Mouse (Mus musculus) kidney, adult 2 months (tissue): ENCODE measurements around the gene Amer3. TPM values are rescaled to one million over a fixed set of nuclear protein-coding genes. Genes with fewer than 3 reads are reported as not detected.

Experiments used
- DNase-seq: peaks from one replicate; pipeline ENCODE4 v3.0.0; 2021
- H3K27ac ChIP-seq: fragments of 200-500 bp; 2 replicates; pipeline ENCODE4 v1.5.1; 2012; ENCODE audit warnings: low read depth, low read length, control low read depth, inconsistent platforms; ENCODE audit not compliant: insufficient read depth
- H3K27me3 ChIP-seq: fragments of 200-500 bp; replicated peaks from 2 replicates; pipeline ENCODE4 v1.6.1; 2012; ENCODE audit warnings: mild to moderate bottlenecking, moderate library complexity, low read length, inconsistent platforms; ENCODE audit not compliant: control insufficient read depth, insufficient read depth
- H3K36me3 ChIP-seq: fragments of 200-500 bp; 2 replicates; pipeline ENCODE4 v1.6.1; 2012; ENCODE audit warnings: mild to moderate bottlenecking, moderate library complexity, low read length, inconsistent platforms; ENCODE audit not compliant: control insufficient read depth, insufficient read depth
- H3K4me1 ChIP-seq: fragments of 200-500 bp; 2 replicates; pipeline ENCODE4 v1.6.1; 2011; ENCODE audit warnings: low read length; ENCODE audit not compliant: control insufficient read depth, insufficient read depth
- H3K4me3 ChIP-seq: fragments of 200-500 bp; 2 replicates; pipeline ENCODE4 v1.5.1; 2011; ENCODE audit warnings: mild to moderate bottlenecking, low read depth, low read length, control low read depth; ENCODE audit not compliant: insufficient read depth
- CTCF ChIP-seq: fragments of 200-500 bp; conservative IDR thresholded peaks from 2 replicates; pipeline ENCODE4 v1.5.1; 2011; ENCODE audit warnings: low read depth, mild to moderate bottlenecking, control low read depth, low read length, moderate library complexity, mixed read lengths; ENCODE audit not compliant: insufficient read depth, insufficient read length
- POLR2A ChIP-seq: fragments of 200-500 bp; IDR thresholded peaks from one replicate; pipeline ENCODE4 v1.6.1; 2011; ENCODE audit warnings: low read depth, low read length, control low read depth
- WGBS: fragments of 180-500 bp; shearing (Covaris S2); methylation state at CpG from one replicate; pipeline ENCODE4 v1.1.7; 2018; 5-methylcytosine and 5-hydroxymethylcytosine counted together
- polyA plus RNA-seq: library from polyadenylated mRNA; depleted of rRNA; stranded (reverse); fragments of >200 nt; gene quantifications from 2 replicates; pipeline ENCODE4 v1.2.3, GENCODE M21; 2012

Amer3 gene
- polyA plus RNA-seq, 1 experiment = 0.02 TPM

DNA sequence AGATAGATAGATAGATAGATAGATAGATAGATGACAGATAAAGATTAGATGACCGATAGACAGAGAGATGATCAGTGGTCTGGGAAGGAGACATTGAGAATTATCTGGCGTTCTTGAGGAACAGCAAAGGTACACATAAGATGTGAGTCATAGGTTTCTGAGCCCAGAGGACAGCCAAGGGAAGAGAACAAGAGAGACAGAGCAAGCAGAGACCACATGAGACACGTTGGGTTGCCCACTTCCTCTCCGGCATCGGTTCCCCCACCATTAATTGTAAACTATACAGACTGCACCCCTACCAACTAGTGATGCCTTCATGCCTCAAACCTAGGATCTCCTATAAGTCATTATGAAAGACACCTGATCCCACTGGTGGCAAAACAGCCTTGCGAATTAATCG lies 25.2 kb upstream of the Amer3 start:
- no peaks in the 10 kb centered on the region for H3K36me3 ChIP-seq
- WGBS = 83% methylated on average over 7 of the region's 7 CpGs
- no peak for TF ChIP-seq POLR2A
- TF ChIP-seq CTCF = no peak

DNA sequence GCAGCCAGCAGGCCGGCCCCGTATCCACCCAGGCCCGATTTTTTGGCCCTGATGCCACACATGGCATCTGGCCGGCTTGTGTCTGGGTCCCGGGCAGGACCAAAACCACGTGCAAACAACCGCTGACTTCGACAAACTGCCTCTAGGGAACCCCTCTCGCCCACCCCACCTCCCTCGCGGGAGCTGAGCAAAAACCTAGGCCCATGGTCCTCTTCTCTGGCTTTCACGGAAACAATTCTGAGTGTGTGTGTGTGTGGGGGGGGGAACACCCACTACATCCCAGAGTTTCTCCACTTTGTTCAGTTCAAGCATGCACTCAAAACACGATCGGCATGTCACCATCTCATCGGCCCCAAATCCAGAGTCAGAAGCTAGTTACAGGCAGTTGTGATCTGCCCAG lies 18.6 kb upstream of the Amer3 start, which contains the start of gene Prss40:
Prss40 (minus strand) TSS at position 101 of the 400 bp plus-strand sequence.
- TF ChIP-seq POLR2A (no peak), CTCF (no peak)
- H3K36me3 ChIP-seq = no peaks in the 10 kb centered on the region
- WGBS = 90% methylated on average over 15 of the region's 15 CpGs

More for the DNA sequence above, 25.2 kb upstream of the Amer3 start:
- no peak overlapping the region for H3K27ac ChIP-seq
- H3K4me1 ChIP-seq = no peaks in the 10 kb centered on the region
- no peak for DNase-seq
- H3K4me3 ChIP-seq = no peak overlapping the region
- H3K27me3 ChIP-seq = no peaks in the 10 kb centered on the region

DNA sequence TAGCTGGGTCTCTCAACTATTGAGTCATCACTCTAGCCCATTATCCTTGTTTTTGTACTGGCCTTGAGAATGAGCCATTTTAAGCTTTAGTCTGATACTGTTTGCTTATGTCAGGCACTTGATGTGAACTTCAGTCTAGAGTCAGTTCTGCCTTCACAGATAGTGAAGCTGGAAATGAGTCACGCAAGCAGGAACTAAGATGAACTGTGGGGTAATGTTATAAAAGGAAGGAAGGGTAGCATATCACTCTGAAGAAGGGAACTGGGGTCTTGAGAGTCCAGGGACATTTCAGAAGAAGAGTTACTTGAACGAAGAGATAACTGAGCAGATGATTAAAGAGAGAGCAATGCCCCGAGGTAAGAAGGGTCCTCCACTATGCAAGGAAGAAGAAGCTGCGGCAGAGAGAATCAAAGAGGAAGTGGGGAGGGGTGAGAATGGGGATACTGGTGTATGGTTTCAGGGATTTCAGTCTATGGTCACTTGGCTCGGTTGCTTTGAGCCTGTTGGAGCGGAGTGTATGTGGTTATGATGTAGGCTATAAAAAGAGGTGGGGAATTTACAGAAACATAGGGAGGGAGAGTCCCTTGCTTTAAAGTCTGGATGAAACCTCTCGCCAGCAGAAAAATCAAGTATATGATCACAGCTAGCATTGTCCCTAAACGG lies 14.9 kb upstream of the Amer3 start:
- DNase-seq = no peak
- TF ChIP-seq POLR2A (no peak), CTCF (no peak)
- H3K4me1 ChIP-seq = no peaks in the 10 kb centered on the region
- no peaks in the 10 kb centered on the region for H3K36me3 ChIP-seq
- no peak overlapping the region for H3K27ac ChIP-seq
- no peak overlapping the region for H3K4me3 ChIP-seq
- 69% methylated on average over 8 of the region's 8 CpGs for WGBS
- no peaks in the 10 kb centered on the region for H3K27me3 ChIP-seq

More for the DNA sequence above, 18.6 kb upstream of the Amer3 start, which contains the start of gene Prss40:
- Histone ChIP-seq H3K27me3 (no peaks in the 10 kb centered on the region), H3K4me3 (no peak within 1 kb of the TSS), H3K4me1 (no peaks in the 10 kb centered on the region), H3K27ac (no peak within 1 kb of the TSS)
- DNase-seq = no peak

DNA sequence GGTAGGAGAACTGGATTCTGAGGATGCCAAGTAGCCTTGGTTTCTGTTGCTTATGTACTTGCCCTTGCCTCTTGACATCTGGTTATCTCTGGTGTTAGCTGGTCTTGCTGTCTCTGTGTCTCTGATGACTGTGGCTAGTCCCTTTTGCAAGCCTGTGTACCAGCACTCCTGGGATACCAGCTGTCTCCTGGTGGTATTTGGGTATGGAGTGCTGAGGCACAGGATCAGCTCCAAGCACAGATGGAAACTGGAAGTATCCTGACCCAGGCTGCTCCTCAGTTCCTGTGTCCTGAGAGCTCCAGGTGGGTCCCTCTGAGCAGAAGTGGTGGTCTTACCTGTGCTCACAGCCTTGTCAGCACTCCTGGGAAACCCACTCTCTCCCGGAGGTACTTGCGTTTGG lies 11.3 kb upstream of the Amer3 start:
- Histone ChIP-seq H3K27ac (no peak overlapping the region), H3K36me3 (no peaks in the 10 kb centered on the region), H3K4me3 (no peak overlapping the region), H3K27me3 (no peaks in the 10 kb centered on the region; the same call in 1 of the 2 replicates), H3K4me1 (no peaks in the 10 kb centered on the region)
- DNase-seq = no peak
- TF ChIP-seq POLR2A (no peak), CTCF (no peak)
- WGBS = 92% methylated on average over 2 of the region's 2 CpGs

DNA sequence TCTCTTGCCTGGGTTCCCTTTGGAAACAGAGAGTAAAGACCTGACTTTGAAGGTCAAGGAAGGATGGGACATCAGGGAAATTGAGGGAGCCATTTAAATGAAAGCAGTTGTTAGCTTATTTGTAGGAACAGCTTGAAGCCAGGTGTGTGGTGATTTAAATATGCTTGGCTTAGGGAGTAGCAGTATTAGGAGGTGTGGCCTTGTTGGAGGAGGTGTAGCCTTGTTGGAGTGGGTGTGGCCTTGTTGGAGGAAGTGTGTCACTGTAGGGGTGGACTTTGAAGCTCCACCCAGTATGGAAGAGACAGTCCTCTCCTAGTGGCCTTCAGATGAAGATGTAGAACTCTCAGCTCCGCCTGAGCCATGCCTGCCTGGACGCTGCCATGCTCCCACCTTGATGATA lies 9.6 kb upstream of the Amer3 start:
- no peak overlapping the region for H3K27ac ChIP-seq
- no peaks in the 10 kb centered on the region; the same call in 1 of the 2 replicates for H3K27me3 ChIP-seq
- H3K4me3 ChIP-seq = no peak overlapping the region
- no peaks in the 10 kb centered on the region for H3K4me1 ChIP-seq
- DNase-seq = no peak
- H3K36me3 ChIP-seq = no peaks in the 10 kb centered on the region
- TF ChIP-seq CTCF (no peak), POLR2A (no peak)
- WGBS = 85% methylated on average over 2 of the region's 2 CpGs

DNA sequence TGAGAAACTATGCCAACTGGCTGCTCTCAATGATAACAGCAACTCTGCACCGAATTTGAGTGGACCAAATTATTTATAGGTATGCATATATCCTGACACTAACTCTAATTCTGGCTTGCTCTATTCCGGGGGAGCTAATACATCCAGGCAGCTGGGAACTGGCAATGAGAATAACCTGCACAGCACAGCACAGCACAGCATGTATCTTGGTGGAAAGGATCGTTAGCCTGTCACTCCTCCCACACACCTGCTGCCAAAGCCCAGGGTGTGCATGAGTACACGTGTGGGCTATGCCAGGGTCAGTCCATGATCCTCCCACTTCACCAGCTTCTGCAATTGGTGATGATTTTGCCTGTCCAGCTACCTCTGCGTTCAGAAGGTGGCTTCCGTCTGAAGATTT lies 8.0 kb upstream of the Amer3 start:
- WGBS = 39% methylated on average over 6 of the region's 6 CpGs
- H3K4me3 ChIP-seq = no peak overlapping the region
- H3K4me1 ChIP-seq = no peaks in the 10 kb centered on the region
- DNase-seq = no peak
- H3K27ac ChIP-seq = no peak overlapping the region
- no peaks in the 10 kb centered on the region; the same call in 1 of the 2 replicates for H3K27me3 ChIP-seq
- H3K36me3 ChIP-seq = no peaks in the 10 kb centered on the region
- TF ChIP-seq CTCF (no peak), POLR2A (no peak)

DNA sequence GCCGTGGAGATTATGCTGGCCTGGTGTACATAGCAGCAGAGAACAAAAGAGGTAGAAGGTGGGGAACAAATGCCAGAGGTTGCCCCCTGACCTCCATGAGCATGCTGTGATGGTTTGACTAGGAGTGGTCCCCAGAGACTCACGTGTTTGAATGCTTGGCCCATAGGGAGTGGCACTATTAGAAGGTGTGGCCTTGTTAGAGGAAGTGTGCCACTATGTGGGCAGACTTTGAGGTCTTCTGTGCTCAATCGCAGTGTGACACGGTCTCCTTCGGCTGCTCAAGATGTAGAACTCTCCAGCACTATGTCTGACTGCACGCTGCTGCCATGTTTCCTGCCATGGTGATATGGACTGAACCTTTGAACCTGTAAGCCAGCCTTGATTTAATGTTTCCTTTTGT lies 6.2 kb upstream of the Amer3 start:
- no peak overlapping the region for H3K4me3 ChIP-seq
- H3K36me3 ChIP-seq = no peaks in the 10 kb centered on the region
- no peak overlapping the region for H3K27ac ChIP-seq
- H3K4me1 ChIP-seq = no peaks in the 10 kb centered on the region
- 72% methylated on average over 6 of the region's 6 CpGs for WGBS
- TF ChIP-seq CTCF (no peak), POLR2A (no peak)
- DNase-seq = no peak
- no peaks in the 10 kb centered on the region; the same call in 1 of the 2 replicates for H3K27me3 ChIP-seq
